Mouse (Mus musculus): ENCODE data around the gene Rhot2. TPM values are rescaled to one million over a fixed set of nuclear protein-coding genes. Genes with fewer than 3 reads are reported as not detected.
A peak's percentile ranks its signal among the peaks of the same experiment; 100 is the strongest.

Rhot2 gene
- total RNA-seq, 2 experiments from 2014 or later, result 103 to 105 TPM

DNA sequence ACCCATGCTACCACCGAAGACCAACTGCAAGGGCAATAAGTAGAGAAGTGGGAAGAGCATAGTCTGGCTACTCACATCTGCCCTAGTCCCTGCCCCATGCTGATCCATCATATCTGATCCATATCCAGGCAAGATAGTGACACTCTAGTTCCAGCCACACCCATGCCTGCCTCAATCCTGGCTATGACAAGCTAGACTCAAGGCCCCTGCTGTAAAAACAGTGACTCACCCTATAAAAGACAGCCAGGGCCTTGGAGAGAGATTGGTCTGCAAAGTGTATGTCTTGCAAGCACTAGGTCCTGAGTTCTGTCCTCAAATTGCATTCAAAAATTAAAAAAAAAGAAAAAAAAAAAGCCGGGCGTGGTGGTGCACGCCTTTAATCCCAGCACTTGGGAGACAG is 38.1 kb downstream of the Rhot2 start:
- intact Hi-C loops (cut with DNase I), result no loop called here

DNA sequence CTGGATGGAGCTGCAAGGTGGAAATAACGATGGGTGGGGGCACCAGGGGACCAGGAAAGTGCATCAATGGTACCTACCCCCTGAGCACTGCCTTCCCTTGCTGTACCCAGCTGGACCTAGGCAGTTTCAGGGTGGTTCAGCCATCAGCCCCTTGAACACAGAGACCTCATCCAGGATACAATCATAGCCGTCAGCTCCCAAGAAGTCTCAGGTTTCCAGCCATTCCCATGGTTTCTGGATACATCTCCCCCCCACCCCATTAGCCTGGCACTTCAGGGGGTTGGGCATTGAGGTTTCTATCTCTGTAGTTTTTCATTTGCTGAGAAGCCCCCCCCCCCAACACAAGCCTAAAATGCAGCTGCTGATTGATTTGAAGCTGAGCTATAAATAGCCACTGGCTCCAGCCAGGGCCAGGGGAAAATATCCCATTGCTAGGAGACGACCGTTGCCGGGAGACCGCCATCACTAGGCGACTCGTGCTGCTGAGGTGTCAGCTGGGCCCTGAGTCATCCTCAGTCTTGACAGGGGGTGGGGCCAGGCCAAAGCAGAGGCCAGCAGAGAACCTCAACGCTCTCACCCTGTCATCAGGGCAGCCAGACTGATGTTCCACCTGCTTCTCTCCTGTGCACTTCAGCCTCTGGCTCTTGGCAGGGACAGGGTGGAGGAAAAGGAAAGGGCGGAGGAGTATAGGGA is 41.7 kb downstream of the Rhot2 start:
- Histone ChIP-seq H3K4me3 (peak overlapping the region; percentile 37), H3K27ac (peak overlapping the region; percentile 96)
- DNase-seq (ENCODE audit: extremely low spot score in 1 of 2, low spot score in 2 of 2), result peak; percentile 77 to 82
- no peak for TF ChIP-seq CTCF (IDR thresholded peaks at IDR 0.05)
- intact Hi-C loops (cut with DNase I), result loop anchor here (5.0 kb wide), 2 partner anchors 231 to 406 kb away; partner anchors contain the start of gene Sox8

More for the DNA sequence above, 38.1 kb downstream of the Rhot2 start:
- no peak for TF ChIP-seq CTCF (IDR thresholded peaks at IDR 0.05)
- H3K27ac ChIP-seq, result no peak overlapping the region
- no peak overlapping the region for H3K4me3 ChIP-seq
- DNase-seq (ENCODE audit: extremely low spot score in 1 of 2, low spot score in 2 of 2), result no peak

DNA sequence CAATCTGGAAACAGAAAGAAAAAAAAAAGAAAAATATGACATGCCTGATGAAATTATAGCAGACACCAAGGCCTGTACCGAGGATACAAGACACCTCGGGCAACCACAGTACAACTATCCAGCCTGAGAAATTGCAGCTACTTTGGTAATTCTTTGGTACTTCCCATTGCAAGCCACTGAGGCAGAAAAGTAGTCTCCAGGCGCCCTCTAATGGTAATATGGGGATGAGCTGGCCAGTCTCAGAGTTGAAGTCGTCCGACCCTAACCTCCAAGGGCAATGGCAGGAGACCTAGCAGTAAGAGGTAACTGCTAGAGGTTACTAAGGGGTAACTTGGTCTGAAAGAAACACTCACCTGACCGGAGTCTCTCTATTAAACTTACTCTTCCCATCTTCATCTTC is 43.6 kb downstream of the Rhot2 start:
- peak; percentile 58 to 67 for DNase-seq (ENCODE audit: extremely low spot score in 1 of 2, low spot score in 2 of 2)
- peak; percentile 89 for TF ChIP-seq CTCF (IDR thresholded peaks at IDR 0.05)
- Histone ChIP-seq H3K4me3 (no peak overlapping the region), H3K27ac (peak overlapping the region; percentile 51)
- intact Hi-C loops (cut with DNase I), result loop anchor here (1.0 to 5.0 kb wide), 5 partner anchors 28 to 404 kb away; partner anchors contain the start of genes Narfl and Sox8

DNA sequence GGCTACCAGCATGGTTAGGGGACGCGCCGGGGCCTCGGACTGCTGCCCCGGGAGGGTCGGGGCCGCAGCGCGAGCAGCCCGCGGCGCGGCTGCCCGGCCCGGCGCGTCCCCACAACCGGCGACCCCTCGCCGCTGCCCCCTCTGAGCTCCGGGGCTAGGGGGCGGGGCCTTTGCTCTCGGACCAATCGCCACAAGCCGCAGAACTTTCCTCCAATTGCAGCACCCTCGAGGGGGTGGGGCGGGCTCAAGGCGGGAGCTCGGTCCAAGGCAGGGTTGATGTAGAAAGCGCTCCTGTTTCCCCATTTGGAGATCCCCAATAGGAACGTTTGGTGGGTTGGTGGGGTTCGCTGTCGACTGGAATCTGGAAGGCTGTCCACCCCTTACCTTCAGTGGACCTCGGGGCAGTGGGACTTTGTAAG is 47.7 kb downstream of the Rhot2 start, which contains the start of gene Metrn:
Gene Metrn, minus strand, starts transcription at position 186 of the 419 bp plus-strand sequence.
- intact Hi-C loops (cut with DNase I), result loop anchor here (1.0 kb wide), 1 partner anchor 24 kb away; the partner anchor contains the start of gene Narfl
- no peak for TF ChIP-seq CTCF (IDR thresholded peaks at IDR 0.05)

DNA sequence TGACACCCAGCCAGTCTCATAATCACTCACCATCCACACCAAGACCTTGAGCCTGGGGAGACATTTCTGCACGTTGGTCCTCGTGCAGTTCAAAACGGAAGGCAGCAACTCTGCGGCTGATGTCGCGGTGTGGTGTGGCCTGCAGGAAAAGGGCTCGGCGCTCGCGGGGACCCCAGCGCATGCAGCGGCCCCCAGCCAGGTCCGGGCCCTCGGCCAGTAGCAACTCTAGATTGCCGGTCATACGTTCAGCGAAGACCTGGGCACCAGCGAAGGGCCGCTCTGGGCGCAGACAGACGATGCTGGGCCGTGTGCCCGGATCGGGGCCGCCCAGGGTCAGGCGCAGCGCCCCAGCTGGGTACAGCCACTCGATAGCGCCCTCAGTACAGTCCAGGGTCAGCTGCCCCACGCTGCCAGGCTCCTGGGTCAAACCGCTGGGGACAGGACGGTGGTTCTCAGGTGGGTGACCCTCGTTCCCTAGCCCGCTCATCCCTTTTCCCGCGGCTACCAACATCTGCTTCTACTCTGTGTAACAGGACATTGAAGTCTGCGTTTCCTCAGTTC is 48.4 kb downstream of the Rhot2 start:
- H3K27ac ChIP-seq, result peak overlapping the region; percentile 76
- TF ChIP-seq CTCF (IDR thresholded peaks at IDR 0.05), result no peak
- H3K4me3 ChIP-seq, result peak overlapping the region; percentile 53
- intact Hi-C loops (cut with DNase I), result no loop called here
- no peak for DNase-seq (ENCODE audit: extremely low spot score in 1 of 2, low spot score in 2 of 2)

More for the DNA sequence above, 47.7 kb downstream of the Rhot2 start, which contains the start of gene Metrn:
- DNase-seq (ENCODE audit: extremely low spot score in 1 of 2, low spot score in 2 of 2), result peak; percentile 76 to 81
- Histone ChIP-seq H3K27ac (peak within 1 kb of the TSS; percentile 76), H3K4me3 (peak within 1 kb of the TSS; percentile 53)

DNA sequence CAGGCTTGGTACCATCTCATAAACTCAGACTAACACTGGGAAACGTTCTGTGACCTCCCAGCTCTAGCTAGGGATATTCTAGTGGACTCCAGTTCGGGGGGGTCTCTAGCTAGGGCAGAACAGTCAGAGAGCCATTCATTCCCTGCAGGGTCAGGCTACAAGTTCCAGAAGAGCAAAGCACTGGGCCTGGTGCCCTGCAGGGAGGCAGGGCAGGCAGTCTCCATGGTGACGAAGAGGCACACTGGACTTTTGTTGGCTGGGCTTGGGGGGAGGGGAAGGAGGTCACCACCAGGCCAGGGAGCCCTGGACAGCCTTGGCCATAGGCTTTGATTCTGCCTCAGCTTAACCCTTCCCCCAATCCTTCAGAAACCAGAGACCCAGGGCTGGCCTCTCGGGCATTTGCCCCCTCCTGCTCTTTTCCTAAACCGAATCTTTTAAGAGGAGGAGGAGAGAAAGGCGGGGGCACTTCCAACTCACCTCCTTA is 49.0 kb downstream of the Rhot2 start, which contains the start of gene AC134908.4:
Gene AC134908.4, minus strand, starts transcription at position 51 of the 484 bp plus-strand sequence.
- DNase-seq (ENCODE audit: extremely low spot score in 1 of 2, low spot score in 2 of 2), result peak in 1 of 2 experiments; percentile 70
- no peak for TF ChIP-seq CTCF (IDR thresholded peaks at IDR 0.05)
- intact Hi-C loops (cut with DNase I), result no loop called here
- Histone ChIP-seq H3K4me3 (peak within 1 kb of the TSS; percentile 53), H3K27ac (peak within 1 kb of the TSS; percentile 78)

DNA sequence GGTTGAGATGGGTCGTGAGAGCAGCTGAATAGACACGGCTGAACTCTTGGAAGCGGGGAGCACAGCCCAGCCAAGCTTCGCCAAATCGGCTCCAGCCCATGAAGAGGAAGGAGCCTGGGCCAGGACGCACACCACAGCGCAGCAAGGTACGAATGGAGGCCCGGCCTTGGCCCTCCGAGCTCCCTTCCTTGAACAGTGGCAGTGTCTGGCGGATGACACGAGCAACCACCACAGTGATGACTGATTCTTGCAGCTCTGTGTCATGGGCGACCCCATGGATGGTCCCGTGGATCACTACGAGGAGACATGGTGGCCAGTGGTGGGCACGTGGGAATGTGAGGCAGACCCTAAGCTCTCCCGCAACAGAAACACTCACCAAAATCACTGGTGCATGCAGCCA is 49.7 kb downstream of the Rhot2 start:
- H3K27ac ChIP-seq, result peak overlapping the region; percentile 78
- intact Hi-C loops (cut with DNase I), result no loop called here
- DNase-seq (ENCODE audit: extremely low spot score in 1 of 2, low spot score in 2 of 2), result no peak
- peak overlapping the region; percentile 18 for H3K4me3 ChIP-seq
- TF ChIP-seq CTCF (IDR thresholded peaks at IDR 0.05), result no peak

DNA sequence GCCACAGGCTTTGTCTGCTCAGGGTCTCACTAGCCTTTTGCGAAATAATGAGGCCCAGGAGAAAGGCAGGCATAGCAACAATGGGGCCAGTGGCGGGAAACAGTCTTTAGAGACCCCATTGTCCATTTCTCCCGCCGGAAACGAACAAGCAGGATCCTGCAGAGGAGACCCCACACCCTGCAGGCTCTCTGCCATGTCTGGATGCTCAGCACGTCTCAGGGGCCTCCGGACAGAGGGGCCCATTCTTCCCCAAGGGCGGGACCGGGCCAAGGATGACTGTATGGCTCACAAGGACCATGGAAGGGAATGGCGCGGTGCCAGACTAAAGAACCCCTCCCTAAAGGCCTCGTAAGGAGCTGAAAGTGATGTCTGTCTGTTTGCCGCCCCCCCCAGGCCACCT is 50.5 kb downstream of the Rhot2 start:
- TF ChIP-seq CTCF (IDR thresholded peaks at IDR 0.05), result no peak
- DNase-seq (ENCODE audit: extremely low spot score in 1 of 2, low spot score in 2 of 2), result no peak
- intact Hi-C loops (cut with DNase I), result no loop called here
- no peak overlapping the region for H3K4me3 ChIP-seq
- 0 out of 2 replicates have a peak overlapping the region, but pooled peaks have one; percentile 78 for H3K27ac ChIP-seq

DNA sequence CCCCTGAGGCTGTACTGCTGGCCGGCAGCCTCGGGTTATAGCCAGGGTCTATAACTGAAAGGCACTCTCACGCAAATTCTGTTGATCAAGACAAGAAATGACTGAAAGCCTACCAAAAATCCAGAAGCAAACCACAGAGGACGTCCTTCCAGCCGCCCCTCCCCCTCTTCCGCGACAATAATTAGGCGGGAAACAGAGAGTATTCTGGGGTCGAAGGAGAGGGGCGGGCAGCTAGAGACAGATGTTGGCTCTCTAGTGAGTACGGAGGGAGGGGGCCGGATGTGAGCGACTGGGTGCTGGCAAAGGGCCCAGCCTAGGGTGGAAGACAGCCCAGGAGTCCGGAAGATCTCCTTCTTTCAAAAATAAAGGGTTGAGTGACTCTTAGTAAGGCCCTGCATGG is 52.0 kb downstream of the Rhot2 start, which contains the start of gene Fam173a:
Gene Fam173a, minus strand, starts transcription at position 287 of the 400 bp plus-strand sequence.
- peak within 1 kb of the TSS; percentile 89 for H3K4me3 ChIP-seq
- no peak for TF ChIP-seq CTCF (IDR thresholded peaks at IDR 0.05)
- intact Hi-C loops (cut with DNase I), result no loop called here
- peak; percentile 58 to 74 for DNase-seq (ENCODE audit: extremely low spot score in 1 of 2, low spot score in 2 of 2)
- H3K27ac ChIP-seq, result peak within 1 kb of the TSS; percentile 89

DNA sequence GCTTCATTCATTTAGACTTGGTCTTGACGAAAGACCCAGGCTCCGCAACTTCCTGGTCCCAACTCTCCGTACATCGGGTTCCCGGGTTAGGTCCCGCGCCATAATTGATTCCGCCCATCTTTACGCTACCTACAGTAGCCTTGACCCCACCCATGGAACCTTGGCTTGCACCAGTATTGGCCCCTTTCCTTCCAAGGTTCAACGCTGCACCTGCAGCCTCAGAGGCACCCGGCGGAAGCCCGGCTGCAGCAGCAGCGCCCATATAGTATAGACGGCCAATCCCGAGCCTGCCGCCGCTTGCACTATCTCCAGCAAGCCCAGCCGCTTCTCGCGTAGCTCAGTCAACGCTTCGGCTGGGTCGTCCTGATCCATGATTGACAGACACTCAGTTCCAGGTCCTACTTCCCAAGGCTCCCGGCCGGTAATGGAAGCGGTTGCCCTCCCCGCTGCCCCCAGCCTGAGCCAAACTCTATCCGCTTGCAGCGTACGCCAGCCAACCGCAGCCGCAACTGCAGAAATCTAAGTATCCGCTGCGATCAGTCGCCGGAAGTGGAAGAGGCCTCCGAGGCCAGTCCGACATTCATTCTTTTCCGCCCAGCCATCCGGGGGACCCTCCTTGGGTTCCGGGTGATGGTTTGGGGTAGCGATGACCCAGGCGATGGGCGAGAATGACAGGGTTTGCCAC is 52.7 kb downstream of the Rhot2 start:
- peak; percentile 82 to 88 for DNase-seq (ENCODE audit: extremely low spot score in 1 of 2, low spot score in 2 of 2)
- no peak for TF ChIP-seq CTCF (IDR thresholded peaks at IDR 0.05)
- Histone ChIP-seq H3K27ac (peak overlapping the region; percentile 89), H3K4me3 (peak overlapping the region; percentile 89)
- intact Hi-C loops (cut with DNase I), result no loop called here

DNA sequence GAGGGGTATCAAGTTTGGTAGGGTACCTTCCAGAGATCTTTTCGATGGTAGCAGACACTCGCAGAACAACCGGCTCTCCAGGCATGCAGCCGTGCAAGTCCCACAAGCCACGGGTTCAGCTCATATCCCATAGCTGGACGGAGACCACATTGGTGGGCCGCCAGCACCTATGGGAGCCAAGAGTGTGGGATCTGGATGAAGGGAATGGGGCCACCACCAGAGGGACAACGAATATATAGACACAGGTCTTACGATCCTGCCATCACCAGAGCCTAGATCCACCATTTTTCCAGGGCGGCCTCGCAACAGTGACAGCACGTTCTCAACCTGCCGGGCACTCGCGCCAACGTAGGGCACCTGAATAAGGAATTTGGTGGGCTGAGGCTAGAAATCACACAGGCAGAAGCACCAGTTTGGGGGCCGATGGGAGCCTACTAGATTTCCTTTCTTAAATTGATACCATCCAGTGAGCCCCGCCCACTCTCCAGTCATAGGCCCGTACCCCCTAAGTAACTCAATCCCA is 53.3 kb downstream of the Rhot2 start:
- intact Hi-C loops (cut with DNase I), result no loop called here
- no peak for DNase-seq (ENCODE audit: extremely low spot score in 1 of 2, low spot score in 2 of 2)
- Histone ChIP-seq H3K27ac (peak overlapping the region; percentile 89), H3K4me3 (peak overlapping the region; percentile 89)
- no peak; the same call in 1 of the 2 replicates for TF ChIP-seq CTCF (IDR thresholded peaks at IDR 0.05)

Small RNAs within 50 kb of the gene (microRNA-seq; reads per million reads assigned to microRNA genes)
- 6.6 to 6.7 reads per million in 2 experiments for gene Mir3082

Other genes starting within 250 kb of the Rhot2 start
- gene Gng13, start 127.7 kb downstream of the Rhot2 start, total RNA-seq (2021), result 100 to 1,000 TPM; 146 to 168 TPM
- gene Chtf18, start 117.4 kb downstream of the Rhot2 start, total RNA-seq (2021), result 1 to 10 TPM; 1.3 to 1.4 TPM
- 10 to 100 TPM; 55.6 to 57.4 TPM for gene Rpusd1, start 117.2 kb downstream of the Rhot2 start, total RNA-seq (2021)
- gene Mslnl, start 108.8 kb downstream of the Rhot2 start, total RNA-seq (2021), result under 1 TPM; 0.45 to 0.47 TPM
- gene Msln, start 90.5 kb downstream of the Rhot2 start, total RNA-seq (2021), result 1 to 10 TPM; 3.1 to 3.9 TPM
- 10 to 100 TPM; 32.4 to 33.2 TPM for gene Narfl, start 71.1 kb downstream of the Rhot2 start, total RNA-seq (2021)
- 100 to 1,000 TPM; 112 to 123 TPM for gene Haghl, start 59.2 kb downstream of the Rhot2 start, total RNA-seq (2021)
- not detected for gene Ccdc78, start 58.3 kb downstream of the Rhot2 start, total RNA-seq (2021)
- gene Fam173a, start 52.0 kb downstream of the Rhot2 start, total RNA-seq (2021), result 10 to 100 TPM; 84.9 to 85.1 TPM
- 1 to 10 TPM in 1 of 2 experiments, not detected in 1; 1.4 TPM for gene AC134908.4, start 49.2 kb downstream of the Rhot2 start, total RNA-seq (2021)
- gene Metrn, start 47.7 kb downstream of the Rhot2 start, total RNA-seq (2021), result 10 to 100 TPM; 72.3 to 88.2 TPM
- 100 to 1,000 TPM; 644 to 656 TPM for gene Fbxl16, start 35.8 kb downstream of the Rhot2 start, total RNA-seq (2021)
- 10 to 100 TPM; 26.8 to 30.9 TPM for gene Wdr24, start 21.2 kb downstream of the Rhot2 start, total RNA-seq (2021)
- 10 to 100 TPM; 55.1 to 55.6 TPM for gene Jmjd8, start 16.0 kb downstream of the Rhot2 start, total RNA-seq (2021)
- 100 to 1,000 TPM; 162 to 171 TPM for gene Stub1, start 11.4 kb downstream of the Rhot2 start, total RNA-seq (2021)
- 10 to 100 TPM; 36.3 to 39.6 TPM for gene Rhbdl1, start 7.6 kb downstream of the Rhot2 start, total RNA-seq (2021)
- 10 to 100 TPM; 23.0 to 25.1 TPM for gene Gm20683, start 3.1 kb downstream of the Rhot2 start, total RNA-seq (2021)
- gene Wdr90, start 16.6 kb upstream of the Rhot2 start, total RNA-seq (2021), result 10 to 100 TPM; 34.9 to 36.8 TPM
- gene Mcrip2, start 23.9 kb upstream of the Rhot2 start, total RNA-seq (2021), result 10 to 100 TPM; 17.8 to 25.7 TPM
- gene Mettl26, start 30.2 kb upstream of the Rhot2 start, total RNA-seq (2021), result 10 to 100 TPM; 37.8 to 38.1 TPM
- gene Wfikkn1, start 36.0 kb upstream of the Rhot2 start, total RNA-seq (2021), result 1 to 10 TPM; 1.7 TPM
- gene Rab40c, start 74.9 kb upstream of the Rhot2 start, total RNA-seq (2021), result 10 to 100 TPM; 46.4 to 47.2 TPM
- 100 to 1,000 TPM in 1 of 2 experiments, 10 to 100 TPM in 1; 96.5 to 118 TPM for gene Pigq, start 100.1 kb upstream of the Rhot2 start, total RNA-seq (2021)
- under 1 TPM; 0.20 to 0.87 TPM for gene Nhlrc4, start 100.1 kb upstream of the Rhot2 start, total RNA-seq (2021)
- gene A930017K11Rik, start 107.7 kb upstream of the Rhot2 start, total RNA-seq (2021), result under 1 TPM; 0.26 to 0.27 TPM
- 10 to 100 TPM; 53.9 to 59.3 TPM for gene Capn15, start 140.9 kb upstream of the Rhot2 start, total RNA-seq (2021)
- 100 to 1,000 TPM; 114 to 119 TPM for gene Rab11fip3, start 224.7 kb upstream of the Rhot2 start, total RNA-seq (2021)
- gene Decr2, start 245.5 kb upstream of the Rhot2 start, total RNA-seq (2021), result 10 to 100 TPM; 28.5 to 31.5 TPM

Data from left cerebral cortex, adult 2 months (tissue).